Mouse (Mus musculus) heart, embryonic 15.5 days (tissue): ENCODE measurements at regions not wholly inside any gene's neighbourhood (a gene's known extent, or its start where the extent isn't known, plus 50 kb on each side); places are given as distances from the start of the nearest gene placed in this dataset.

Source experiments
- ATAC-seq: fragments of 200-750 bp; cut with Nextera tagmentation; replicated peaks from 2 replicates; pipeline ENCODE4 v1.8.0; 2017; ENCODE audit warnings: low read depth, moderate TSS enrichment; ENCODE audit not compliant: insufficient number of reproducible peaks, insufficient read depth, low FRiP score
- H3K27ac ChIP-seq: fragments of 300-500 bp; sonication (generic); 2 replicates; pipeline ENCODE4 v1.5.1; 2015; ENCODE audit warnings: mild to moderate bottlenecking, inconsistent platforms
- H3K27me3 ChIP-seq: fragments of 300-500 bp; sonication (generic); 2 replicates; pipeline ENCODE4 v1.6.1; 2015; ENCODE audit warnings: inconsistent platforms
- H3K36me3 ChIP-seq: fragments of 300-500 bp; sonication (generic); 2 replicates; pipeline ENCODE4 v1.6.1; 2015; ENCODE audit warnings: mild to moderate bottlenecking, inconsistent platforms
- H3K4me1 ChIP-seq: fragments of 300-500 bp; sonication (generic); replicated peaks from 2 replicates; pipeline ENCODE4 v1.6.1; 2015; ENCODE audit warnings: inconsistent platforms
- H3K4me2 ChIP-seq: fragments of 300-500 bp; sonication (generic); 2 replicates; pipeline ENCODE4 v1.6.1; 2015; ENCODE audit warnings: inconsistent platforms, mild to moderate bottlenecking, moderate library complexity
- H3K4me3 ChIP-seq: fragments of 300-500 bp; sonication (generic); 2 replicates; pipeline ENCODE4 v1.5.1; 2015; ENCODE audit warnings: mild to moderate bottlenecking, inconsistent platforms
- H3K9ac ChIP-seq: fragments of 300-500 bp; sonication (generic); 2 replicates; pipeline ENCODE4 v1.6.1; 2015; ENCODE audit warnings: mild to moderate bottlenecking, inconsistent platforms
- H3K9me3 ChIP-seq: fragments of 300-500 bp; sonication (generic); replicated peaks from 2 replicates; pipeline ENCODE4 v1.6.1; 2016; ENCODE audit warnings: inconsistent platforms
- WGBS: fragments of 180-500 bp; shearing (Covaris S2); methylation state at CpG from one replicate; pipeline ENCODE4 v1.1.7; 2015; ENCODE audit warnings: mixed read lengths; 5-methylcytosine and 5-hydroxymethylcytosine counted together

DNA sequence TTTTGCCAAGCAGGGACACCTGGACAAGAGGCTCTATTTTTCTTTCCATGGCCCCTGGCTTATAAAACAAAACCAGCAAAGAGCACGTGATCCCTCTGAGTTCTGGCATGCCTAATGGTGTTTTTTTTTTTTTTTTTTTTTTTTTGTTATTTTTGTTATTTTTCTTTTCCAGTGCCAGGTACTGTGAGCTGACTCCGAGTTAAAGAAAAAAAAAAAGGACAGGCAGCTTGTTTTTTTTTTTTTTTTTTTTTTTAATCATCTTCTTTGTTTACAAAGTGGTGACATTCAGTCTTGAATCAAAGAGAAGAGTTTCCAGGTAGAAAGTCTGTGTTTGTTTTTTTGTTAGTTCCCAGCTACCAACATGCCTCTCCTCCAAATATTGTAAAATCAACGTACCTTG, 263.8 kb downstream of the Bcl11a start:
- Histone ChIP-seq H3K4me1 (no peaks in the 10 kb centered on the region), H3K9ac (no peak overlapping the region), H3K27ac (no peak overlapping the region), H3K4me2 (no peak overlapping the region), H3K9me3 (no peaks in the 10 kb centered on the region), H3K4me3 (no peak overlapping the region), H3K36me3 (no peaks in the 10 kb centered on the region), H3K27me3 (no peaks in the 10 kb centered on the region)
- ATAC-seq = no peak
- 60% methylated on average over 3 of the region's 3 CpGs for WGBS

DNA sequence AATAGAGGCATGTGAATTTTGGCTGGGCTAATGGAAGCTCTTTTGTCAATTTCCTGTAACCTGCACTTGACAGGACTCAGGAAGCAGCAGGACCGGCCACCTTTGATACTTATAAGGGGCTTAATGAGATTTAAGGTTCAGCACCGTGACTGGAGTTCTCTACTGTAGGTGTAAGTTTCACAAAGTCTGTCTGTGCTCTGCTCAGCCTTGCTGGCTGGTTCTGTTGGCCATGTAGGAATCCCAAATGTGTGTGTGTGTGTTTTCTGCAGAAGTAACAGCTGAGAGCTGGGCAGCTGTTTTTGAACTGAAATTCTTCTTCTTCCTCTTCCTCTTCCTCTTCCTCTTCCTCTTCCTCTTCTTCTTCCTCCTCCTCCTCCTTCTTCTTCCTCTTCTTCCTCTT, 264.3 kb downstream of the Bcl11a start:
- no peaks in the 10 kb centered on the region for H3K4me1 ChIP-seq
- H3K4me2 ChIP-seq = no peak overlapping the region
- ATAC-seq = no peak
- H3K9ac ChIP-seq = no peak overlapping the region
- H3K4me3 ChIP-seq = no peak overlapping the region
- no peak overlapping the region for H3K27ac ChIP-seq
- whole genome bisulfite sequencing = 38% methylated on average over 2 of the region's 2 CpGs
- H3K27me3 ChIP-seq = no peaks in the 10 kb centered on the region
- no peaks in the 10 kb centered on the region for H3K9me3 ChIP-seq
- H3K36me3 ChIP-seq = no peaks in the 10 kb centered on the region

DNA sequence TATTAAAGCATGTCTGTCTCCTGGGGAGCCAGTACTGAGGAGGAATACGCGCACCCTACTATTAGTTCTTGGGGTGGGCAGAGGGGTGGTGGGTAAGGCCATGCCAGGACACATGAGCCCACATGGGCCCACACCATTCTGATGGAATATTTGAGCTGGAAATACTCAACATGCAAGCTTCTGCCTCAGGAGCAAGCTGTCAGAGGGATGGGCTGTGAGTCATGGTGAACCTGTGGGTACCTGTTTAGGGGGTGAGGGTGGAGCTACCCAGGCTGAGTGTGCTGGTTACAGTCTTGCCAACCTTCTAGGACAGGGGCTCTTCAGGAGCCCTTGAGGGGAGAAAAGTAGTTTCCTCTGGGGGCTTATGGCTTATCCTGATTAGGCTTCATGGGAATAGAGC, 264.9 kb downstream of the Bcl11a start:
- WGBS = 100% methylated on average over 2 of the region's 2 CpGs
- Histone ChIP-seq H3K27ac (no peak overlapping the region), H3K27me3 (no peaks in the 10 kb centered on the region), H3K4me1 (no peaks in the 10 kb centered on the region), H3K9ac (no peak overlapping the region), H3K4me3 (no peak overlapping the region), H3K9me3 (no peaks in the 10 kb centered on the region), H3K4me2 (no peak overlapping the region), H3K36me3 (no peaks in the 10 kb centered on the region)
- no peak for ATAC-seq

DNA sequence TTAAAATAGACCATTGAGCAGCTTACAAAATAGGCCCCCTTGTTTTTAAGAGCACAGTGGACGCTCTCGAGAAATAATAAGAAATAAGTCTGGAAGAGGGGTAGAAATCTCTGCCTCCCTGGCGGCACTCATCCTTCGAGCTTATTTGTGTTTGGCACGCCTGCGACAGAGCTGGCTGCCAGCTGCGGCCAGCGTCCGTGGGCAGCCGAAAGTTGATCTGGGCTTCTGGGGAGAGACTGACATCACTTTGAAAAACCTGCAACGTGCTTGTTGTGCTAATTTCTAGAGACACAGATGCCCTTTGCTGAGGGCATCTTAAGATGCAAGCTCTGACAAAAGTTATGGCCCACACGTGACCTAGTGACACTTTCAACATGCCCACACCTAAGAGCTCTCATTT, 269.4 kb downstream of the Bcl11a start:
- 60% methylated on average over 12 of the region's 12 CpGs for WGBS
- no peak for ATAC-seq
- Histone ChIP-seq H3K27me3 (no peaks in the 10 kb centered on the region), H3K4me1 (no peaks in the 10 kb centered on the region), H3K27ac (no peak overlapping the region), H3K4me3 (no peak overlapping the region), H3K4me2 (no peak overlapping the region), H3K36me3 (no peaks in the 10 kb centered on the region), H3K9me3 (no peaks in the 10 kb centered on the region), H3K9ac (no peak overlapping the region)

DNA sequence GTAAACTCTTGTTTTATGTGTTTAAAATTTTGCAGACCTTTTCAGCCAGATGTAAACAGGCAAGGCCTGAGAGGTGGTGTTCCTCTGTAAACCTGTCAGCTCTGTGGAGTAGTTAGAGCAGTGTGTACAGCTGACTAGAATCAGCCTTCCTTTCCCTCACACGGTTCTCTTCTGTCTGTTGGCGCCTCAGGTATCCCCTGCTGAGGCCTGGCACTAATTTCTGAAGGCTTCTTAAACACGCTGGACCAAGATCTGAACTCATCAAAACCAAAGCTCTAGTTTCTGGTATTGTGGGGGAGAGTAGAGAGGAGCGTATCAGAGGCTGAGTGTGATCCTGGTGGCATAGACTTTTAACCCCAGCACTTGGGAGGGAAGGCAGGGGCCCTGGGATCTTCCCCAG, 270.9 kb downstream of the Bcl11a start:
- no peaks in the 10 kb centered on the region for H3K36me3 ChIP-seq
- 65% methylated on average over 4 of the region's 4 CpGs for WGBS
- H3K4me1 ChIP-seq = no peaks in the 10 kb centered on the region
- H3K9ac ChIP-seq = no peak overlapping the region
- H3K4me3 ChIP-seq = no peak overlapping the region
- no peaks in the 10 kb centered on the region for H3K9me3 ChIP-seq
- no peak overlapping the region for H3K4me2 ChIP-seq
- H3K27me3 ChIP-seq = no peaks in the 10 kb centered on the region
- no peak overlapping the region for H3K27ac ChIP-seq
- ATAC-seq = no peak

DNA sequence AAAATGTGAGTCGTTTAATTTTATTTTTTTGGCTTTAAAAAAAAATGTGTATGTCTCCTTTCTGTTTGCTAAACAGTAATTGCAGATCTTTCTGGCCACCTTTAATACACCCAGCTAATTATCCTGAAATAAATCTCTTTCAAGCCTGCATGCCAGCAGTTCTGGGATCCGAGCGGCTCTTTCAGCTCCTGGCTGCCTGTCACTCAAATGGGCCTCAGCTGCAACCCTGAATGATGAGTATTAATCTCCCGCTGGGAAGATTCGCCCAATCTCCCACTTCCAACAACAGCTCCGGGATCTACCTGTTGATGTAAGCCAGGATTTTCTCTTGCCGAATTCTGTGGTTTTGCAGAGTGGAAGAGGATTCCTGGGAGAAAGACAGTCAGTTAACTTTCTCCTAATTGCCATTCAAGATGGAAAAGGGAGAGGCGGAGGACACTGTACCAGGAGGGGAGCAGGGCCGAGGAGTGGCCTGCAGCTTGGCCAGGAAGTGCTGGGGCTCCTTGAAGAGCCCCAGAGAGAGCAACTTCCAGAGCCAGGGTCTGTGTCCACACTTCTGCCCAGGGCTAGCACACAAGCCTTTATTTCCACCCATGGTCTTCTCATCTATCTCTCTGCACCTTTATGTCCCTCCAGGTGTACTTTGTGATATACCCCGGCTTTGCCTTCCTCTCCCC, 272.2 kb downstream of the Bcl11a start:
- Histone ChIP-seq H3K27ac (no peak overlapping the region), H3K4me2 (no peak overlapping the region), H3K4me1 (no peaks in the 10 kb centered on the region), H3K9ac (no peak overlapping the region), H3K4me3 (no peak overlapping the region), H3K9me3 (no peaks in the 10 kb centered on the region), H3K36me3 (no peaks in the 10 kb centered on the region), H3K27me3 (no peaks in the 10 kb centered on the region)
- no peak for ATAC-seq
- 44% methylated on average over 10 of the region's 10 CpGs for WGBS

DNA sequence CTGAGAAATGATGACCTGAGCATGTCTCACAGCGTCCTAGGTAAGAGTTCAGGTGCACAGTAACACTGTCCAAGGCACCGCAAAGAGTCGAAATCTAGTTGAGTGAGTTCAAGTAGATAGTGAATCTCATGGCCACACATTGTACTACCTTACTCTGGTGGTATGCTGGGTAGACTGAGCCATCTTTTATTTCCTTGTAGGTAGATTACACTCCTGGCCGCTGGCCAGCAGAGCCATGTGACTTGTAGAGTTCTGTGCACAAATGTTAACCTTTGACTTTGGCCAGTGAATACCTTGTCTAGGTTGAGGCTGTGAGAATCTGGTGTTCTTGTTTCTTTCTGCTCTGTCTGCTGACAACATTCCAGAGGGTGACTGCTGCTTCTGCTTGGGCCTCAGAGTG, 273.0 kb downstream of the Bcl11a start:
- Histone ChIP-seq H3K4me1 (no peaks in the 10 kb centered on the region), H3K27me3 (no peaks in the 10 kb centered on the region), H3K9me3 (no peaks in the 10 kb centered on the region), H3K4me2 (no peak overlapping the region), H3K9ac (no peak overlapping the region), H3K27ac (no peak overlapping the region), H3K4me3 (no peak overlapping the region), H3K36me3 (no peaks in the 10 kb centered on the region)
- no peak for ATAC-seq
- 86% methylated on average over 4 of the region's 4 CpGs for WGBS

DNA sequence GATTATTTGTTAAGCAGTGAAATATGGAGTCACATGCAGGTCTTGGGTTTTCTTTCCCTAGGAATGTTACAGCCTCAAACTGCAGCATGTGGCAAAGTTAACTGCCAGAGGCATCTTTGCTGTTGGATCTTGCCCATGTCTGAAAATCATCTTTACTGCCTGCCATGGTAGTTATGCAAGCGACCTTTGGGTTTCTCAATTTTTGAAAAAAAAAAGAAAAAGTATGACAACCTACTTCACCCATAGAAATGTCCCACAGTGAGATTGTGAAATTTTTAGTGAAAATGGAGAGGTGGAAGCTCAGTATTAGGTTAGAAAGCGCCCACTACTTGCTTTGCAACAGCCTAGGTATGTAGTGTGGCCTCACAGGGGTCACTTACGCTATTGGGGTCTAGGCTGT, 274.2 kb downstream of the Bcl11a start:
- H3K36me3 ChIP-seq = no peaks in the 10 kb centered on the region
- no peaks in the 10 kb centered on the region for H3K4me1 ChIP-seq
- H3K27me3 ChIP-seq = no peaks in the 10 kb centered on the region
- WGBS = 82% methylated on average over 3 of the region's 3 CpGs
- H3K4me3 ChIP-seq = no peak overlapping the region
- H3K9me3 ChIP-seq = no peaks in the 10 kb centered on the region
- H3K27ac ChIP-seq = no peak overlapping the region
- ATAC-seq = no peak
- H3K4me2 ChIP-seq = no peak overlapping the region
- H3K9ac ChIP-seq = no peak overlapping the region

DNA sequence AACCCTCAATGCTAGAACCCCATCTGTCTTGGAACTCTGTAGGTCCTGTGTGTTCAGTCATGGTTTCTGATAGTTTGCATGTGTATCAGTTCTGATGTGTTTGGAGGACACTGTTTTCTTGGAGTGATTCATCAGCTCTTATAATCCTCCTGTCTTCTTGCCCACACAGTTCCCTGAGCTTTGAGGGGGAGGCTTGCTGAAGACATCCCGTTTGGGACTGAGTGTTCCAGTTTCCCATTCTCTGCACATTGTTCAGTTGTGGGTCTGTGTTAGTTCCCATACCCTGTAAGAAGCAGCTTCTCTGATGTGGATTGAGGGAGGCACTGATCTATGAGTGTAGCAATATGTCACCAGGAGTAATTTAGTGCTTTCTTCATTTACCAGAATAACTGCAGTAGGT, 275.2 kb downstream of the Bcl11a start:
- 58% methylated on average over 1 of the region's 1 CpGs for WGBS
- H3K4me3 ChIP-seq = no peak overlapping the region

DNA sequence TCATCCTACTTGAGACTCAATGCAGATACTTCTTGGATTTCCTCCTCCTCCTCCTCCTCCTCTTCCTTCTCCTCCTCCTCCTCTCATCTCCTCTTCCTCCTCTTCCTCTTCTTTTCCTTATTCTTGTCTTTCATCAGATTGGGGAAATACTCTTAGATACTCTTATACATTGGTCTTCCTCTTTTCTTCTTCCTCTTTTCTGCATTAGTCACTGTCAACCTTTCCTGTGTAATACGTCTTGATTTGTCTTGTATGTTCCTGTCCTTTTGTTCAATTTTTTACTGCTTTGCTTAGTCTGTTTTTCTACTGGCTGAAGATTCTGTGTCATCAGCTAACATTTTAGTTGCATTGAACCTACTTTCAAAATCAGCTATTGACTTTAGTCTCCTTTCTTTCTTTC, 279.5 kb downstream of the Bcl11a start:
- WGBS = 66% methylated on average over 1 of the region's 1 CpGs
- Histone ChIP-seq H3K36me3 (no peaks in the 10 kb centered on the region), H3K4me2 (no peak overlapping the region), H3K9ac (no peak overlapping the region), H3K9me3 (no peaks in the 10 kb centered on the region), H3K4me3 (no peak overlapping the region), H3K27ac (no peak overlapping the region), H3K4me1 (no peaks in the 10 kb centered on the region), H3K27me3 (no peaks in the 10 kb centered on the region)
- ATAC-seq = no peak

More for the DNA sequence above, 275.2 kb downstream of the Bcl11a start:
- H3K9ac ChIP-seq = no peak overlapping the region
- no peaks in the 10 kb centered on the region for H3K9me3 ChIP-seq
- no peak overlapping the region for H3K4me2 ChIP-seq
- H3K27ac ChIP-seq = no peak overlapping the region
- no peaks in the 10 kb centered on the region for H3K4me1 ChIP-seq
- no peaks in the 10 kb centered on the region for H3K36me3 ChIP-seq
- ATAC-seq = no peak
- no peaks in the 10 kb centered on the region for H3K27me3 ChIP-seq

DNA sequence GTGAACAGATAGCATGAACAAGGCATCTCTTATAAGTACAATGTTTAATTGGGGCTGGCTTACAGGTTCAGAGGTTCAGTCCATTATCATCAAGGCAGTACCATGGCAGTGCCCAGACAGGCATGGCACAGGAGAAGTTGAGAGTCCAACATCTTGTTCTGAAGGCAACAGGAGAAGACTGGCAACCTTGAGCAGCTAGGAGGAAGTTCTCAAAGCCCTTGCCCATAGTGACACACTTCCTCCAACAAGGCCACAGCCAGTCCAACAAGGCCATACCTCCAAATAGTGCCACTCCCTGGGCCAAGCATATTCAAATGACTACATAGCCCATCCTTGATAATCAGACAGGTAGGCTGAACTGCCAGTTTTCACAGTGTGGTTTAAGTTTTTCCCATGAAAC, 281.2 kb downstream of the Bcl11a start:
- no peak overlapping the region for H3K4me3 ChIP-seq
- no peak overlapping the region for H3K9ac ChIP-seq
- no peaks in the 10 kb centered on the region for H3K9me3 ChIP-seq
- H3K27ac ChIP-seq = no peak overlapping the region
- H3K27me3 ChIP-seq = no peaks in the 10 kb centered on the region
- H3K36me3 ChIP-seq = no peaks in the 10 kb centered on the region
- no peak overlapping the region for H3K4me2 ChIP-seq
- no peak for ATAC-seq
- peaks cover 3% of the 10 kb centered on the region for H3K4me1 ChIP-seq

DNA sequence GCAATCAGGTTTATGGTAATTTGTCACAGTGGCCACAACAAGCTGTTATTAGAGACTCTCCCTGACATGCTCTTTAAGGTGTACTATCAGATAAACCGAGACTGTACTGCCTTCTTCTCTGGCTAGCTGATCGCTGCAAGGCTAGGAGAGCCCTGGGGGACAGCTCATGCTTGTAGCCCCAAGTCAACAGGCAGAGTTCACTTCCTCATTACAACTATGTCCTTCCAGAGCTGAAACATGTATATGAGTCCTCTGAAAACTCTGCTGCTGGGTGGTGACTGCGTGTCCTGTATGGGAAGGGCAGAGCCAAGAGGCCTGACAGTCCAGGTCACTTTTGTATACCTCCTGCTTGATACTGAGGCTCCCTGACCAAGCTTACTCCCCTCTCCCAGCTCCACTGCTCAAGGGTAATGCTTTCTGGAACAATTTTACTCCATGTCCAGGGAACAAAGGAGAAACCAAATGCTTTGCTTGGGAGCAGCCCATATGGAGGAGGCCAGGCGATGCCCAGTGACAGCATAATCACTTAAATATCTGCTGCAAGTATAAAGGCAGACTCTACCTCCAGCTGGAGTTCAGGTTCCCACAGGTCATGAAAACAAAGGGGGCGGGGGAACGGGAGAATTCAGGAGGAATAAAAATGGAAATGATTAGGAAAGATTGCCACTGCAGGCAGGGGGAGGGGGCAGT, 284.3 kb downstream of the Bcl11a start:
- WGBS = 64% methylated on average over 6 of the region's 6 CpGs
- Histone ChIP-seq H3K4me1 (peaks cover 3% of the 10 kb centered on the region), H3K4me2 (no peak overlapping the region), H3K4me3 (no peak overlapping the region), H3K36me3 (no peaks in the 10 kb centered on the region), H3K27me3 (no peaks in the 10 kb centered on the region), H3K9me3 (no peaks in the 10 kb centered on the region), H3K27ac (no peak overlapping the region), H3K9ac (no peak overlapping the region)
- no peak for ATAC-seq
